Mouse (Mus musculus) sigmoid colon, adult 10 weeks (tissue): ENCODE measurements around the gene Rerg. TPM values are rescaled to one million over a fixed set of nuclear protein-coding genes. Genes with fewer than 3 reads are reported as not detected.

Source experiments
- polyA plus RNA-seq: library from polyadenylated mRNA; stranded (reverse); fragments of 350-450 nt; fragmentation: Illumina TruSeq; extraction: RNeasy Lipid Tissue Mini Kit (QIAGEN cat#74804); gene quantifications from one replicate; pipeline ENCODE4 v1.2.3, GENCODE M21; 2014; ENCODE audit warnings: low read depth, low replicate concordance

Rerg gene
- 17.9 TPM for polyA plus RNA-seq

GRCm38 (mm10) chr6:137170226-137170625, at the start of gene Rerg:
TSS of gene Rerg (minus strand) at chr6:137170497.

Other genes starting within 250 kb of the Rerg start
- gene Erp27, start 248.3 kb downstream of the Rerg start, polyA plus RNA-seq, result not detected
- gene Pde6h, start 246.7 kb downstream of the Rerg start, polyA plus RNA-seq, result 0.32 TPM
- gene Arhgdib, start 228.6 kb downstream of the Rerg start, polyA plus RNA-seq, result 19.8 TPM
- 7.2 TPM for gene Ptpro, start 81.8 kb upstream of the Rerg start, polyA plus RNA-seq